Mouse (Mus musculus) testis, adult 2 months (tissue): Measurements from ENCODE around the gene Spa17.

Experiments
- CTCF ChIP-seq: fragments of 200-500 bp; IDR thresholded peaks from 2 replicates; pipeline ENCODE4 v1.5.1; 2012; ENCODE audit warnings: low read depth, mild to moderate bottlenecking, inconsistent platforms, low read length, moderate library complexity; ENCODE audit not compliant: control insufficient read depth, insufficient read depth, insufficient replicate concordance
- POLR2A ChIP-seq: fragments of 200-500 bp; IDR thresholded peaks from 2 replicates; pipeline ENCODE4 v1.6.1; 2012; ENCODE audit warnings: low read depth, mild to moderate bottlenecking, inconsistent platforms, low read length, moderate library complexity; ENCODE audit not compliant: control insufficient read depth

- TF ChIP-seq CTCF (no peak), POLR2A (no peak)
These were observed 57.2 kb downstream of the Spa17 start for GRCm38 (mm10) chr9:37556366-37556765.
